Mouse (Mus musculus): ENCODE data around the gene D6Ertd527e. TPM values are rescaled to one million over a fixed set of nuclear protein-coding genes. Genes with fewer than 3 reads are reported as not detected.

Gene D6Ertd527e
- polyA plus RNA-seq (2015; fragmentation: Nextera tagmentation; extraction: Ambion mirVana) = 0.11 and 0.15 TPM in 2 replicates

DNA sequence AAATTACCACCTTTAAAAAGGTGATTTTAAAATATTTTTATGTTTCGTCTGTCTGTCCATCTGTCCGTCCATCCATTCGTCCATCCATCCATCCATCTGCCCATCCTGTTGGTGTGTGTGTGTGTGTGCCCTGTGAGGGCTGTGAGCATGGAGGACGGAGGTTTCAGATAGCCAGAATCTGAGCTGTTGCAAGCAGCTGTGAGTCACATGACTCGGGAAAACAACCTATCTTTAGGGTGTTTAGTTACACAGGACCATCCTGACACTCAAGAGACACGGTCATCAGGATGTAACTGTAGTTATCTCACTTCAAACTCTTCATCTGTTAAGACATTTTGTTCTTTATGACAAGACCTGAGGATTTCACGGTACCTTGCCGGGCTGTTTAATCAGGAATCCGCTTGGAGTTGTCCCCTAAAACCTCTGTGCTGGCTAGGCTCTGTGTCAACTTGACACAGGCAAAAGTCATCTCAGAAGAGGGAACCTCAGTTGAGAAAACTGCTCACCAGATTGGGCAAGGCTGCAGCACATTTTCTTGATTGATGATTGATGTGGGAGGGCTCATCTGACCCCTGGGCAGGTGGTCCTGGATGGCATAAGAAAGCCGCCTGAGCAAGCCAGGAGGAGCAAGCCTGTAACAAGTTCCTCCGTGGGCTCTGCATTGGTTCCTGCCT is at the start of gene D6Ertd527e:
D6Ertd527e (plus strand) TSS at position 624 of the 674 bp plus-strand sequence.
- Histone ChIP-seq H3K4me3 (no peak within 1 kb of the TSS), H3K27me3 (no peaks in the 10 kb centered on the region), H3K27ac (replicated peaks) (no peak within 1 kb of the TSS), H3K9me3 (no peaks in the 10 kb centered on the region), H3K4me2 (no peak within 1 kb of the TSS), H3K36me3 (no peaks in the 10 kb centered on the region), H3K9ac (no peak within 1 kb of the TSS), H3K4me1 (replicated peaks) (peaks cover 35% of the 10 kb centered on the region)
- ATAC-seq (ENCODE audit: low read depth) = no peak
- WGBS = 84% methylated on average over 11 of the region's 11 CpGs

DNA sequence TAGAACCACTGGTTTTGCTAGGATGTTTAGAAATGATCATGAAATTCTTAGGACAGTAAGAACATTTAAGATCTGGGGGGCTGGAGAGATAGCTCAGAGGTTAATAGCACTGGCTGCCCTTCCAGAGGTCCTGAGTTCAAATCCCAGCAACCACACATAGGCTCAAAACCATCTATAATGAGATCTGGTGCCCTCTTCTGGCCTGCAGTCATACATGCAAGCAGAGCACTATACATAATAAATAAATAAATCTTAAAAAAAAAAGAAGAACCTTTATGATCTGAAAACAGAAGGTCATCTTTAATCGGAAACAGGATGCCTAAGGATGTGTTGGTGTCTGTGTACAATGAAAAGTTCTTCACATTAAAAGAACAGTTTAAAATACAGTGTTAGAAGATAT is 44.8 kb upstream of the D6Ertd527e start:
- peaks cover 87% of the 10 kb centered on the region for H3K36me3 ChIP-seq
- no peak overlapping the region for H3K4me2 ChIP-seq
- no peak overlapping the region for H3K4me3 ChIP-seq
- H3K4me1 ChIP-seq (replicated peaks) = no peaks in the 10 kb centered on the region
- no peak for ATAC-seq (ENCODE audit: low read depth)
- no peaks in the 10 kb centered on the region for H3K9me3 ChIP-seq
- no peak overlapping the region for H3K9ac ChIP-seq
- no peaks in the 10 kb centered on the region for H3K27me3 ChIP-seq
- WGBS = 98% methylated on average over 1 of the region's 1 CpGs
- no peak overlapping the region for H3K27ac ChIP-seq (replicated peaks)

DNA sequence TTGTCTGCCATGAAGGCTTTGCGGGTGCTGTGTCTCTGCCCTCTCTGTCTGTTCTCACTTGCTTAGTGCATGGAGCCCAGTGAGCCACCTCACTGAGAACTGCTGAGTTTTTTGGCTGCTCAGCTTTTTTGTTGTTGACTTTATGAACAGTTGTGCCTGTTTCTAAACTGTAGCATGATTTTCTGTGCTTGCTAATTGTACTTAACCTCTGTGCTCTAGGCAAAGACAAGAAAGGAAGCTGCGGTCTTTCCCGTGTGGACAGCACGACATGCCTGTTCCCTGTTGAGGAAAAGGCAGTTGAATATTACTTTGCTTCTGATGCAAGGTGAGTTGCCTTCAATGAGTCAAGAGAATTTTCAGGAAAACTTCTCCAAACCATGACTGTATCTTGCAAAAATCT is 41.0 kb upstream of the D6Ertd527e start:
- ATAC-seq (ENCODE audit: low read depth) = no peak
- no peak overlapping the region for H3K4me2 ChIP-seq
- no peaks in the 10 kb centered on the region for H3K27me3 ChIP-seq
- no peaks in the 10 kb centered on the region for H3K9me3 ChIP-seq
- no peak overlapping the region for H3K27ac ChIP-seq (replicated peaks)
- no peak overlapping the region for H3K9ac ChIP-seq
- peaks cover 88% of the 10 kb centered on the region for H3K36me3 ChIP-seq
- 93% methylated on average over 4 of the region's 4 CpGs for WGBS
- no peak overlapping the region for H3K4me3 ChIP-seq
- H3K4me1 ChIP-seq (replicated peaks) = no peaks in the 10 kb centered on the region

DNA sequence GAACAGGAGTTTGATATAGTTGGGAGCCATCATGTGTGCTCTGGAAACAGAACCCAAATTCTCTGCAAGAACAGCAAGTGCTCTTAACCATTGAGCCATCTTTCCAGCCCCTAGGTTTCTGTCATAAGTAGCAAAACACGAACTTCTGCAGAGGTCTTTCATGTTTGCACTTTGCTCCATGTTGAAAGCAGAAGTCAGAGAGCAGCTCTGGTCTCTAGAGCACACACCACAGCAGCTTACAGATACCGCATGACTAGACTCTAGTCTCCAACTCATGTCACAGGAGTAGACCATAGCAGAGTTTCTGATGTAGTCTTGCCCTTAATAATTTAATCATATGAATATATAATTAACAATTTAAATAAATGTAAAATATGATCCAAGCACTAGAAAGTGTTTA is 36.3 kb upstream of the D6Ertd527e start:
- no peaks in the 10 kb centered on the region for H3K9me3 ChIP-seq
- no peak overlapping the region for H3K27ac ChIP-seq (replicated peaks)
- no peak overlapping the region for H3K9ac ChIP-seq
- no peak for ATAC-seq (ENCODE audit: low read depth)
- peaks cover 93% of the 10 kb centered on the region for H3K36me3 ChIP-seq
- no peaks in the 10 kb centered on the region for H3K27me3 ChIP-seq
- no peaks in the 10 kb centered on the region for H3K4me1 ChIP-seq (replicated peaks)
- 91% methylated on average over 2 of the region's 2 CpGs for WGBS
- no peak overlapping the region for H3K4me3 ChIP-seq
- no peak overlapping the region for H3K4me2 ChIP-seq

DNA sequence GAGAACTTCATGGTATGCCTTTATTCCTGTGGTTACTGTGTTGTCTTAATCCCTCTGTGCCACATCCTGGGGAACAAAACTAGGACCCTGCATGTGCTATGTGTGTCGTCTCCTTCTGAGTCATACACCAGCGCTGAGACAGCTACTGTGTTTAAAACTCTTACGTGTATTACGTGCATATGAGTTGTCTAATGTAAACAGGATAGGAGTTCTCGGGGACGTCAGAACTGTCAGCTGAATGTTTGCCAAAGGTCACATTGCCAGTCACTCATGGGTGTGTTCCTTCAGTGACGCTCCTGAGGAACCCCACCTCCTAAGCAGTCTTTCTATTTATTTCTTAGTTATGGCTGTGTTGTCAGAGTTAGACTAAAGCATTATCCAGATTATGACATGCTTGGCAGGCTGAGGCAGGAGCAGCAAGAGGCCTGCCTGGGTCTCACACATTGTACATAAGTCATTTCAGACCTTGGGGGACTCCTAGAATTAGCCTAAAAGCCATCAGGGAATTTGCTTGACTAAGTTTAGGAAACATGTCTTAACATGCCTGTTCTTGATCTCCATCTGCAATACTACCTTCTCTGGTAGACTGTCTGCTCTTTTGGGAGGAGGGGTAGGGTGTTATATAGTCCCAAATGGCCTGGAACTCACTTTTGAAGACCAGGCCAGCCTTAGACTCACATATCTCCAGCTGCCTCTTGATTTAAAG is 35.2 kb upstream of the D6Ertd527e start:
- no peak overlapping the region for H3K9ac ChIP-seq
- H3K27ac ChIP-seq (replicated peaks) = no peak overlapping the region
- WGBS = 89% methylated on average over 7 of the region's 7 CpGs
- no peak for ATAC-seq (ENCODE audit: low read depth)
- no peaks in the 10 kb centered on the region for H3K4me1 ChIP-seq (replicated peaks)
- H3K27me3 ChIP-seq = no peaks in the 10 kb centered on the region
- H3K4me2 ChIP-seq = no peak overlapping the region
- peaks cover 93% of the 10 kb centered on the region for H3K36me3 ChIP-seq
- no peaks in the 10 kb centered on the region for H3K9me3 ChIP-seq
- H3K4me3 ChIP-seq = no peak overlapping the region

DNA sequence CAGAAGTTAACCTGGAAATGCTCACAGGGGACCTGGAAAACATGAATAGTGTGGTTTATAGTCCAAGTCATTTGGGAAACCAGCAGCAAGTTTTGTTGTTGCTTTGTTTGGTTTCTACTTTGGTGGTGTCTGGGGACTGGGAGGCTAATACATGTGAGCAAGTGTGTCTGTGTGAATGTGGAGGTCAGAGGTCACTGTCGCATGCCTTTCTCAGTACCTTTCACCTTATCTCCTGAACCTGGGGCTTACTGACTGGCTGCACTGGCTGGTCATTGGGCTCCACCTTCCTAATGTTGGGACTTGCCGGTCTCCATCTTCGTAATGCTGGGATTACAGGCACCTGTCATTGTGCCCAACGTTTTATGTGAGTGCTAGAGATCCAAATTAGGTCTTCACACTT is 33.9 kb upstream of the D6Ertd527e start:
- no peak for ATAC-seq (ENCODE audit: low read depth)
- Histone ChIP-seq H3K4me3 (no peak overlapping the region), H3K27me3 (no peaks in the 10 kb centered on the region), H3K36me3 (peaks cover 85% of the 10 kb centered on the region), H3K9me3 (no peaks in the 10 kb centered on the region), H3K27ac (replicated peaks) (no peak overlapping the region), H3K4me2 (no peak overlapping the region), H3K4me1 (replicated peaks) (no peaks in the 10 kb centered on the region), H3K9ac (no peak overlapping the region)
- WGBS = 94% methylated on average over 4 of the region's 4 CpGs

DNA sequence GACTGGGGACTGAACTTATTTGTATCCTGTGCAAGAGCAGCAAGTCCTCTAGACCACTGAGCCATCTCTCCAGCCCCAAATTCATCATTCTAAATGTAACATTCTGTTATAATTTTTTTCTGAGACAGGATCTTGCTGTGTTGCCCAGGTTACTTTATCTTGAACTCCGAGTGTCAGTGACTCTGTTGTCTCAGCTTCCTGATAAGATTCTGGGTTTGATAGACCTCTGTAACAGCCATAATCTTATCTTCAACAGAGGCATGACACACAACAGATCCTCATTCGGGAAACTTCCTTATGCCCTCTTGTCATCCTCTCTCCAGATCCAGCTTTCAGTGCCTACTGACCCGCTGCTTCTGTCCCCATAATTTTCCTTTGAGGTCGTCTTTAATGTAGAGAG is 31.8 kb upstream of the D6Ertd527e start:
- ATAC-seq (ENCODE audit: low read depth) = no peak
- H3K9ac ChIP-seq = no peak overlapping the region
- peaks cover 84% of the 10 kb centered on the region for H3K36me3 ChIP-seq
- no peaks in the 10 kb centered on the region for H3K27me3 ChIP-seq
- H3K9me3 ChIP-seq = no peaks in the 10 kb centered on the region
- H3K4me3 ChIP-seq = no peak overlapping the region
- no peak overlapping the region for H3K4me2 ChIP-seq
- no peak overlapping the region for H3K27ac ChIP-seq (replicated peaks)
- WGBS = 93% methylated on average over 4 of the region's 4 CpGs
- no peaks in the 10 kb centered on the region for H3K4me1 ChIP-seq (replicated peaks)

DNA sequence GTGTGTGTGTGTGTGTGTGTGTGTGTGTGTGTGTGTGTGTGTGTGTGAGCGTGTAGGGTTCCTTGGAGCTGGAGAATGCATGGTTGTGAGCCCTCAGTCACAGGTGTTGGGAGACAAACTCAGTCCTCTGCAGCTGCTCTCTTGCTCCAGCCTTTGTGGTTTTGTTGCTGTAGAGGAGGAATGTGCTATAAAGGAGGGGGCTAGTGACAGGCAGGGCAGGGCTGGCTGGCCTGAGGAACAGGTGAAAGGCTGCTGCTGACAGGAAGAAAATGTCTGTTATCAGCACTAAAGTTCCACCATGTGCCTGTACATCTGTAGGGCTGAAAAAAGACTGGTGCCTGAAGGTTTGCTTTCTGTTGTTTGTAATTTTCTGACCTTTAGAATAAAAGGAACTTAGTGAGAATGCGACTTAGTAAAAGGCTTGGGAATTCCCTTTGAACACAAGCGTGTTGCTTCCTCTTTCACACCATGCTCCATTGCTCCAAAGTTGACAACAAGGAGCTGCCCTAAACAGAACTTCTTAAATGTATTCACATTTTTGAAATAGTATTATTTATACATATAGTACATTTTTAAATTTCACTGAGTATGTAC is 29.4 kb upstream of the D6Ertd527e start:
- Histone ChIP-seq H3K27ac (replicated peaks) (no peak overlapping the region), H3K4me1 (replicated peaks) (no peaks in the 10 kb centered on the region), H3K4me2 (no peak overlapping the region), H3K27me3 (no peaks in the 10 kb centered on the region), H3K9me3 (no peaks in the 10 kb centered on the region), H3K9ac (no peak overlapping the region), H3K36me3 (peaks cover 79% of the 10 kb centered on the region), H3K4me3 (no peak overlapping the region)
- 74% methylated on average over 2 of the region's 3 CpGs for WGBS
- no peak for ATAC-seq (ENCODE audit: low read depth)

DNA sequence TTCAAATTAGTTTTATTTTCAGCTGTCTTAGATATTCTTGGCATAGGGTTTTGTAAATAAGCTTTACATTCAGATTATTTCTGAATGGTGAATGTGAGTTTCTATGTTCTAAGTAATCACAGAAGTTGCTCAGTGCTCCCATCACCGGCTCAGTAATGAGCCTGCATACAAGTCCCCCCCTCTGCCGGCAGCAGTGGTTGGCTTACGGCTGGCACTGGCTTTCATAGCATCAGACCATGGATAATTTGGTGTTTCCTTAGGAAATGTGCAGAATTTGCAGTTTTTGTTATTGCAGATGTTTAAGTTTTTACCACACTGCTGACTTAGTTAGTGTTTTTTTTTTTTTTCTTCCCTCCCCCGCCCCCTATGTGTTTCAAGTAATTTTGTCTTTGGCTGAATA is 25.1 kb upstream of the D6Ertd527e start:
- Histone ChIP-seq H3K27ac (replicated peaks) (no peak overlapping the region), H3K9ac (no peak overlapping the region), H3K36me3 (peaks cover 78% of the 10 kb centered on the region), H3K4me2 (no peak overlapping the region), H3K27me3 (no peaks in the 10 kb centered on the region), H3K9me3 (no peaks in the 10 kb centered on the region), H3K4me1 (replicated peaks) (no peaks in the 10 kb centered on the region), H3K4me3 (no peak overlapping the region)
- ATAC-seq (ENCODE audit: low read depth) = no peak
- whole genome bisulfite sequencing = 76% methylated on average over 4 of the region's 4 CpGs

DNA sequence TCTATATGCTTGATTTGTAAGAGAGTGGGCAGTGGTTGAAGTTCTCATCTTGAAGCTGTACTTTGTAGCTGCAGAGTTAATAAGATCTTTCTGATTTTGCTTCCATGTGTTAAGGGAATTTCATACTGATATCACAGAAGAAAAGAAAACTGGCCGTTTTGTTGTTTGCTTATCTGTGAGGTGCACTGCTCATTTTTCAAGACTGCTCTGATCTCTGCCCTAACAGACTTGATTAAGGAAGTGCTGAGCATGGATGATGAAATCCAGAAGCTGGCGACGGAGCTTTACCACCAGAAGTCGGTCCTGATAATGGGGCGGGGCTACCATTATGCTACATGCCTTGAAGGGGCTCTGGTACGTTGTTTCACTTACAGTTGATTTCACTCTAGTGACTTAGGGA is 19.5 kb upstream of the D6Ertd527e start:
- Histone ChIP-seq H3K4me2 (no peak overlapping the region), H3K27ac (replicated peaks) (no peak overlapping the region), H3K4me1 (replicated peaks) (no peaks in the 10 kb centered on the region), H3K4me3 (no peak overlapping the region), H3K36me3 (peaks cover 90% of the 10 kb centered on the region), H3K9ac (no peak overlapping the region), H3K27me3 (no peaks in the 10 kb centered on the region), H3K9me3 (no peaks in the 10 kb centered on the region)
- no peak for ATAC-seq (ENCODE audit: low read depth)
- 92% methylated on average over 6 of the region's 6 CpGs for WGBS

DNA sequence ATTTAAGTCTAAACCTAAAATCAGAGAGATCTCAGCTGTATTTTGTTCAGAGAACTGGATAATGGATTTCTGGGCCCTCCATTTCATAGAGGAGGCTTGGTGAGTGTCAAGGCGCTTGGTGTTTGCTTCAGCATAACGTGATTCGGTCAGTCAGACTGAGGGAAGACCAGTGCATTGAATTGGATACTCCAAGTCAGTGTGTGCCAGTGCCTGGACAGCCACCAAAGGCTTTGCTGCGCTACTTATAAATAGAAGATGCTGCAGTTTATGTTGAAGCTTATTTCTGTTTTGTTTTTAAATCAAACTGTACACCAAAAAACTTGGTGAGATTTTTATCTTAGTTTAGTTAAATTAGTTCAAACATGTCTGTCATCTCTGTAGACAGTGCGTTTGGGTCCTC is 16.2 kb upstream of the D6Ertd527e start:
- Histone ChIP-seq H3K27me3 (no peaks in the 10 kb centered on the region), H3K9me3 (no peaks in the 10 kb centered on the region), H3K9ac (no peak overlapping the region), H3K4me1 (replicated peaks) (no peaks in the 10 kb centered on the region), H3K27ac (replicated peaks) (no peak overlapping the region), H3K4me2 (no peak overlapping the region), H3K4me3 (no peak overlapping the region), H3K36me3 (peaks cover 76% of the 10 kb centered on the region)
- no peak for ATAC-seq (ENCODE audit: low read depth)
- 94% methylated on average over 5 of the region's 5 CpGs for WGBS

DNA sequence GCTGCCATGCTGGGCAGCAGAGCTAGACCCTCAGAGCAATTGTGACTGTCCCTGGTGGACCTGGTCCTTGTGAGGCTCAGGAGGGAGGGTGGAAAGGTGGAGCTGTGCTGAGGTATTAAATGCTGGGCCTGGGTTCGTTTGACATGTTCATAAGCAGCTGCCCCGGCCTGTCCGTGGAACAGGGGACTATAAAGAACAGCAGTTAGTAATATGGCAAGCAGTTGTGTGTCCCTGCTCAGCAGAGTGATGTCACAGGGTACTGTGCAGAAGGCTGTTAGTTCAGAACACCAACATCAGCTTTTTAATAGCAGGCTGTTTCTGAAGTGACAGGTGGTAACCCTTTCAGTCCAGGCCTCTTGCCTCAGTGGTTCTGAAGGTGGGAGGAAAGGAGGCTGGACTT is 13.7 kb upstream of the D6Ertd527e start:
- no peak overlapping the region for H3K27ac ChIP-seq (replicated peaks)
- no peak overlapping the region for H3K9ac ChIP-seq
- H3K4me3 ChIP-seq = no peak overlapping the region
- H3K4me1 ChIP-seq (replicated peaks) = no peaks in the 10 kb centered on the region
- ATAC-seq (ENCODE audit: low read depth) = no peak
- H3K9me3 ChIP-seq = no peaks in the 10 kb centered on the region
- peaks cover 52% of the 10 kb centered on the region for H3K36me3 ChIP-seq
- H3K27me3 ChIP-seq = no peaks in the 10 kb centered on the region
- 88% methylated on average over 3 of the region's 3 CpGs for WGBS
- no peak overlapping the region for H3K4me2 ChIP-seq
